Mouse (Mus musculus): ENCODE measurements at regions not wholly inside any gene's neighbourhood (a gene's known extent, or its start where the extent isn't known, plus 50 kb on each side); places are given as distances from the start of the nearest gene placed in this dataset.

GRCm38 (mm10) chr14:105697398-105697797 is 199.2 kb downstream of the Spry2 start:
- TF ChIP-seq CTCF (conservative IDR thresholded peaks at IDR 0.05; ENCODE audit: low read length) (no peak), POU5F1 (IDR thresholded peaks at IDR 0.05; ENCODE audit: borderline replicate concordance, low read length) (no peak), NANOG (IDR thresholded peaks at IDR 0.05; ENCODE audit: borderline replicate concordance, low read length) (no peak)
